Mouse (Mus musculus) liver, embryonic 12.5 days (tissue): Measurements from ENCODE around the gene Dnah10. TPM values are rescaled to one million over a fixed set of nuclear protein-coding genes. Genes with fewer than 3 reads are reported as not detected.

ENCODE experiments used
- ATAC-seq: fragments of 200-750 bp; cut with Nextera tagmentation; 2 replicates; pipeline ENCODE4 v1.8.0; 2017; ENCODE audit warnings: moderate number of reproducible peaks, mild to moderate bottlenecking, moderate library complexity
- H3K27ac ChIP-seq: fragments of 300-500 bp; sonication (generic); 2 replicates; pipeline ENCODE4 v1.5.1; 2016; ENCODE audit warnings: mild to moderate bottlenecking
- H3K27me3 ChIP-seq: fragments of 300-500 bp; sonication (generic); replicated peaks from 2 replicates; pipeline ENCODE4 v1.6.1; 2016; ENCODE audit warnings: mild to moderate bottlenecking, moderate library complexity
- H3K36me3 ChIP-seq: fragments of 300-500 bp; sonication (generic); 2 replicates; pipeline ENCODE4 v1.6.1; 2016; ENCODE audit warnings: mild to moderate bottlenecking, moderate library complexity
- H3K4me1 ChIP-seq: fragments of 300-500 bp; sonication (generic); 2 replicates; pipeline ENCODE4 v1.6.1; 2016
- H3K4me2 ChIP-seq: fragments of 300-500 bp; sonication (generic); 2 replicates; pipeline ENCODE4 v1.6.1; 2016; ENCODE audit warnings: mild to moderate bottlenecking, moderate library complexity
- H3K4me3 ChIP-seq: fragments of 300-500 bp; sonication (generic); 2 replicates; pipeline ENCODE4 v1.5.1; 2016; ENCODE audit warnings: mild to moderate bottlenecking, moderate library complexity
- H3K9ac ChIP-seq: fragments of 300-500 bp; sonication (generic); 2 replicates; pipeline ENCODE4 v1.6.1; 2016; ENCODE audit warnings: mild to moderate bottlenecking, moderate library complexity
- H3K9me3 ChIP-seq: fragments of 300-500 bp; sonication (generic); replicated peaks from 2 replicates; pipeline ENCODE4 v1.6.1; 2016; ENCODE audit warnings: mild to moderate bottlenecking, moderate library complexity
- WGBS: fragments of 180-500 bp; shearing (Covaris S2); methylation state at CpG from one replicate; pipeline ENCODE4 v1.1.7; 2016; ENCODE audit not compliant: insufficient replicate concordance; 5-methylcytosine and 5-hydroxymethylcytosine counted together
- polyA plus RNA-seq: library from polyadenylated mRNA; unstranded; fragments of >200 nt; fragmentation: Nextera tagmentation; extraction: Ambion mirVana; gene quantifications from 2 replicates; pipeline ENCODE4 v1.2.1, GENCODE M21; 2016

Gene Dnah10
- polyA plus RNA-seq, 1 experiment from 2014 or later = 0.01 TPM

DNA sequence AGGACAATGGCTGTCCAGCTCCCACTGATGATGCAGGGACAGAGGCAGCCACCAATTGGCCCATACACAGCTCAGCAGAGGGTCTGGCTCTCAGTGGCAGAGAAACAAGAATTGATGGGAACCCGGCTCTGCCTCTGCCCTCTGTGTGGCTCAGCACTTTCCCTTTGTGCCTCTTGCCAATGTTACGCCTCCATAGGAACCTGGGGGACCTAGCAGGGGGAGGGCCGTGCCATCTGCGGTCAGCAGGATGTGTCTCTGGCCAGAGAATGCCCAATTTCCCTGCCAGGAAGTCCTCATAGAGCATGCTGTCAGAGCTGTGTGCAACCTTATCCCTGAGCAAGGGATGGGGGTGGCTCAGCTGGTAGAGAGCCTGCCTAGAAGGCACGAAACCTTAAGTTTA is 89.9 kb downstream of the Dnah10 start:
- WGBS = 47% methylated on average over 5 of the region's 5 CpGs
- no peak overlapping the region for H3K9ac ChIP-seq
- no peaks in the 10 kb centered on the region for H3K36me3 ChIP-seq
- H3K4me3 ChIP-seq = no peak overlapping the region
- H3K27me3 ChIP-seq = peaks cover 5% of the 10 kb centered on the region; the same call in 1 of the 2 replicates
- no peaks in the 10 kb centered on the region for H3K9me3 ChIP-seq
- H3K4me2 ChIP-seq = no peak overlapping the region
- no peak for ATAC-seq
- H3K4me1 ChIP-seq = no peaks in the 10 kb centered on the region
- no peak overlapping the region for H3K27ac ChIP-seq

DNA sequence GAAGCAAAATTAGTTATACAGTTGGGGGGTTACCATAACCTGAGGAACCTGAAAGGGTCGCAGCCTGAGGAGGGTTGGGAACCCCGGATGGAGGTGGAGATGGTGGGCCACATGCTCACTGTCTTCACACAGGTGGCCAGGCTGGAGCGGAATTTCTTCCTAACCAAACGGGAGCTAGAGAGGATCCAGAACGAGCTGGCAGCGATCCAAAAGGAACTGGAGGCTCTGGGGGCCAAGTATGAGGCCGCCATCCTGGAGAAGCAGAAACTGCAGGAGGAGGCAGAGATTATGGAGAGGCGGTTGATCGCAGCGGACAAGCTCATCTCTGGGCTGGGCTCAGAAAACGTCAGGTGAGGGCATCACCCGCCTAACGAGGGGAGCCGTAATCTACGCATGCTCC is 92.2 kb downstream of the Dnah10 start:
- Histone ChIP-seq H3K36me3 (no peaks in the 10 kb centered on the region), H3K4me1 (no peaks in the 10 kb centered on the region), H3K4me3 (no peak overlapping the region), H3K4me2 (no peak overlapping the region), H3K9me3 (no peaks in the 10 kb centered on the region), H3K27ac (no peak overlapping the region), H3K27me3 (0 out of 2 replicates have a peak, but pooled peaks cover 5% of the 10 kb centered on the region), H3K9ac (no peak overlapping the region)
- ATAC-seq = no peak
- WGBS = 69% methylated on average over 15 of the region's 15 CpGs

DNA sequence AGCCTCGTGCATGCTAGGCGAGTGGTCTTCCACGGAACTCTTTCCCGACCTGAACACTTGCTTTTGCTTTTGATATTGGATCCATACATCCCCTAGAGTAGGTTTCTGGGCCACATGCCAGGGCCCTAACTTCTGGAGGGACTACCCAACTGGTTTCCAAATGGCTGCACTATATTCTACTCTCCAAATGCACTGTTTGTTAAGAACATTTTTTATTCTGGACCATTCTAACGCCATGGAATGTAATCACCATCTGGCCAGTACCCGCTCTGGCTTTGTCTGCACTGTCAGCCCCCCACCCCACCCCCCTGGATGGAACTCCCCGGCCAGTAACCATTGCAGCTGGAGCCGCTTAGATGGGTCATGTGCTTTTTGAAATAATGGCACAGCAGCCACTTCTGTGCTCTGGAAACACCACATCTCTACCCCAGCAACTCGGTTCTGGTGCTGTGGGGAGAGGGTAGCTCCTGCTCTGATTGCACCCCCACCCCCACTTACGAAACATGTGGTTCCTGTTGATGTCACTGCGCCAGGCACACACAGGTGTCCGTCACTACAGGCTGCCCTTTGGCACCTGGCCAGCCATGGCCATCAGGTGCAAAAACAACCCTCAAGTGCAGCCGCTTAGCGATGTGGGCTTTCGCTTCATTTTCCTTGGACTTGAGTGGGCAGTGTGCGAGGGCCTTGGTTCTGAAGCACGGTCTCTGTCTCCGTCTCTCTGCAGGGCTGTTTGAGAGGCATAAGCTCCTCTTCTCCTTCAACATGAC is 97.4 kb downstream of the Dnah10 start:
- no peak overlapping the region for H3K27ac ChIP-seq
- H3K4me3 ChIP-seq = no peak overlapping the region
- ATAC-seq = no peak
- WGBS = 71% methylated on average over 18 of the region's 18 CpGs
- no peaks in the 10 kb centered on the region for H3K4me1 ChIP-seq
- H3K9me3 ChIP-seq = no peaks in the 10 kb centered on the region
- 0 out of 2 replicates have a peak, but pooled peaks cover 7% of the 10 kb centered on the region for H3K27me3 ChIP-seq
- H3K9ac ChIP-seq = no peak overlapping the region
- no peak overlapping the region for H3K4me2 ChIP-seq
- H3K36me3 ChIP-seq = no peaks in the 10 kb centered on the region

DNA sequence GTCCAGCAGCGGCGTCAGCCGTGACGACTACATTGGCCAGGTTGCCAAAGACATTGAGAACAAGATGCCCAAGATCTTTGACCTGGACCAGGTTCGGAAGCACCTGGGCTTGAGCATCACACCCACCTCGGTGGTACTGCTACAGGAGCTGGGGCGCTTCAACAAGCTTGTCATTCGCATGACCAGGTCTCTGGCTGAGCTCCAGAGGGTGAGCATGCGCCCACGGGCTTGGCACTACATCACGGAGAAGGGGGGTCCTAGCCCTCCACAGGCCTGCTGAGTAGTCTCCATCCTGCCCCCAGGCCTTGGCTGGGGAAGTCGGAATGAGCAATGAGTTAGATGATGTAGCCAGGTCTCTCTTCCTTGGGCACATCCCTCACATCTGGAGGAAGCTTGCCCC is 105.4 kb downstream of the Dnah10 start:
- WGBS = 84% methylated on average over 12 of the region's 12 CpGs
- Histone ChIP-seq H3K27ac (no peak overlapping the region), H3K9ac (no peak overlapping the region), H3K4me1 (no peaks in the 10 kb centered on the region), H3K4me3 (no peak overlapping the region), H3K27me3 (no peaks in the 10 kb centered on the region), H3K4me2 (no peak overlapping the region), H3K36me3 (no peaks in the 10 kb centered on the region), H3K9me3 (no peaks in the 10 kb centered on the region)
- ATAC-seq = no peak

DNA sequence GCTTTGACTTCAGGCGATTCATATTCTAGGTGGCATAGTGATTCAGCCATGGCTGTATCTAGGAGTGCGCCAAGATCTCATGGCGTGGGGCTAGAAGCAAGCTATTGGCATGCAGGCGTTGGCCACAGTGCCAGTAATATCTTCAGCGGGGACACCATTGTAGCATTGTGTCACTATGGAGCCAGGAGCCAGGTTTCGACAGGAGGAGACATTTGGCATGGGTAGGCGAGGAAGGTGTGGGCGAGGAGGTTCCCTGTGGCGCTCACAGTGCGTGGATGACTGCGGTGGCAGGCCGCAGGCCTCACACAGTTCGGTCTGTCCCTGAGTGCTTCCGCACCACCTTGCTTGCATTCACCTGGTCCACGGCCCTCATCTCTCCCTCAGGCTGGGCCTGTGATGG is 110.3 kb downstream of the Dnah10 start:
- Histone ChIP-seq H3K4me3 (no peak overlapping the region), H3K4me1 (no peaks in the 10 kb centered on the region), H3K9ac (no peak overlapping the region), H3K9me3 (no peaks in the 10 kb centered on the region), H3K27ac (no peak overlapping the region), H3K36me3 (no peaks in the 10 kb centered on the region), H3K27me3 (no peaks in the 10 kb centered on the region), H3K4me2 (no peak overlapping the region)
- WGBS = 81% methylated on average over 15 of the region's 15 CpGs
- ATAC-seq = no peak

DNA sequence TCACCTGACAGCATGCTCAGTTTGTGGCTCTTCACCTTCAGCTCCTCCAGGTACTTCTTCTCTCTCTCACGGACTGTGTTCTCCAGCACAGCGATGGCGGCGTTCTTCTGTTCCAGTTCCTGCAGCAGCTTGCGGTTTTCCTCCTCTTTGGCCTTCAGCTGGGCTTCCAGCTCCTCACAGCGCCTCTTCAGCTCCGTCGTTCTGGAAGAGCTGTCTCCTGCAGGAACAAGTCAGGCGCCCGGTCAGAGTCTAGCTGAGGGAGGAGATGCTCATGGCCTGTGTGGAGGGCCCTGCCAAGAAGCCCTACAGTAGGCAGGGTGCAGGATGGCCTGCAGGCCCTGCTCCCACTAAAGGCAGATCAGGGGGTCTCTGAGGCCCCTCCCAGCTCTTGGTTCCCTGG is 111.2 kb downstream of the Dnah10 start:
- H3K27me3 ChIP-seq = no peaks in the 10 kb centered on the region
- no peak overlapping the region for H3K27ac ChIP-seq

DNA sequence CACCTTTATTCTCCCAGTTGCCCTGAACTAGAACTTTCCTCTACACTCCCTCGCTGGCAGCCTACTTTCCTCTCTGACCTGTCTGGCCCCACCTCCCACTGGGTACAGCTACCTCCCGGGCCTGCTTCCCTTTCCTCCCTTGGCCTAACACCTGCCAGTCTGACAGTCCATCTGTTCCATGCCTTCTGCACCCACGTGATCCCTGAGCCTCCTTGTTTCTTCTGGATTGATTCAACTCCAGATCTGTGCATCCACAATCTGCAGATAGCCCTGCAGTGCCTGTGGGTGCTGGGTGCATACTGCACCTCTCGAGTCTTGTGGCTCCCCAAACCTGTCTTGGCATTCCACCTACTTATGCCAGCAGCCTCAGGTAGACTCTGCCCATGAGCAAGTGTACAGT is 111.7 kb downstream of the Dnah10 start:
- WGBS = 47% methylated on average over 4 of the region's 4 CpGs
- no peak overlapping the region for H3K27ac ChIP-seq
- no peaks in the 10 kb centered on the region for H3K36me3 ChIP-seq
- H3K9me3 ChIP-seq = no peaks in the 10 kb centered on the region
- no peak overlapping the region for H3K4me2 ChIP-seq
- no peaks in the 10 kb centered on the region for H3K4me1 ChIP-seq
- H3K4me3 ChIP-seq = no peak overlapping the region
- no peaks in the 10 kb centered on the region for H3K27me3 ChIP-seq
- no peak for ATAC-seq
- H3K9ac ChIP-seq = no peak overlapping the region

More for the DNA sequence above, 111.2 kb downstream of the Dnah10 start:
- H3K36me3 ChIP-seq = no peaks in the 10 kb centered on the region
- H3K9me3 ChIP-seq = no peaks in the 10 kb centered on the region
- H3K4me1 ChIP-seq = no peaks in the 10 kb centered on the region
- H3K4me3 ChIP-seq = no peak overlapping the region
- ATAC-seq = no peak
- H3K9ac ChIP-seq = no peak overlapping the region
- no peak overlapping the region for H3K4me2 ChIP-seq
- WGBS = 81% methylated on average over 10 of the region's 10 CpGs

DNA sequence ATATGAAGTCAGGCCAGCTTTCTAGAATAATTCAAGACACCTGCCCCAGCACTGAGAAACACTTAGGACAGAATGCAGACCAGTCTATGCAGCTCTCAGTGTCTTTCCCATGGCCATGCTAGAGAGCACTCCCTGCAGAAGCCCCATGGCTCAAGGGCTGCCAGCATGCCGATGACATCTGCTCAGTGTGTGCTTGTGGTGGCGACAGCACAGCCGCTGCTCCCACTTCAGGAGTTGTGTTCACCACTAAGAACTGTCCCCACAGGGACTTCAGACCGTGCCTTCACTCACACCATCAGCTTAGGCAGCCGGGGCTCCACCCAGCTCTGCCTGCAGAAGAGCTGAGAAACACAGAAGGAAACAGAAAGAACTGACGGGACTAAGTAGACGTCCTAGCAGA is 115.3 kb downstream of the Dnah10 start:
- H3K36me3 ChIP-seq = no peaks in the 10 kb centered on the region
- no peaks in the 10 kb centered on the region for H3K27me3 ChIP-seq
- H3K9me3 ChIP-seq = no peaks in the 10 kb centered on the region
- no peak for ATAC-seq
- no peak overlapping the region for H3K9ac ChIP-seq
- 0 out of 2 replicates have a peak, but pooled peaks cover 2% of the 10 kb centered on the region for H3K4me1 ChIP-seq
- H3K4me2 ChIP-seq = no peak overlapping the region
- no peak overlapping the region for H3K4me3 ChIP-seq
- H3K27ac ChIP-seq = no peak overlapping the region
- WGBS = 62% methylated on average over 7 of the region's 7 CpGs

DNA sequence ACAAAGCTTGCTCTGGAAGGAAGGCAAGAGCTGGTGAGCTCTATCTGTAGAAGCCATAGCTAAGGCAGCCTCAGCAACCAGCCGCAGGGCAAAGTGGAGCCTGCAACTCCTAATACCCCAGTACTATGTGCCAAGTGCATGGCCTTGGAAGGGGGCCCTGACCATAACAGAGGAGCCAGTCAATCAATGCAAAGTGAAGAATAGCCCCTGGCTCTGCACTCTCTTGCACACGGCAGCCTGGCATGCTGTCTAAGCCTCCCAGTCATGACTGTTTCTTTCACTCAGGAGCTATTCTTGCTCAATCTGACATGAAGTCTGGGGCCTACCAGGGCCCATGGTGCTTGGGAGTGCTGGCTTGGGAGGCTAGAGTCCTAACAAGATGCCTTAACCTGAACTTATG is 115.8 kb downstream of the Dnah10 start:
- Histone ChIP-seq H3K4me3 (no peak overlapping the region), H3K9ac (no peak overlapping the region), H3K9me3 (no peaks in the 10 kb centered on the region), H3K27me3 (no peaks in the 10 kb centered on the region), H3K36me3 (no peaks in the 10 kb centered on the region), H3K4me2 (no peak overlapping the region), H3K27ac (no peak overlapping the region), H3K4me1 (0 out of 2 replicates have a peak, but pooled peaks cover 3% of the 10 kb centered on the region)
- no peak for ATAC-seq
- 71% methylated on average over 2 of the region's 2 CpGs for WGBS

DNA sequence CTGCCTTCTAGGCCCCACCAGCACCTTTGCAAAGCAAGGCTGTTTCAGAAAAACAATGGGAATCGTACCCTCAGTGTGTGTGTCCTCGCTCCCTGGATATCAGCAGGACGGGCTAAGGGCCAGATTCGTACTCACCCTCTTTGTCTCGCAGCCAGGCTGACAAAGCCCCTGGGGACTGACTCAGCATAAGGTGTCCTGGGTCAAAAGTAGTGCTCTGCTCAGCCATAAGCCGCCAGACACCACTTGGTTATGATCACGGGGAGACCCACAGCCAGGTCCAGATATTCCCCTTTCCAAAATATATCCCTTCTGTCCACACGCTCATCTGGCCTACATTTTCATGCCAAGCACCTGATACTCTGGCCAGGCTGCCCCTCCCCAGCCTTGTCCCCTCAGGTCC is 118.5 kb downstream of the Dnah10 start:
- ATAC-seq = no peak
- H3K36me3 ChIP-seq = no peaks in the 10 kb centered on the region
- H3K4me1 ChIP-seq = 0 out of 2 replicates have a peak, but pooled peaks cover 3% of the 10 kb centered on the region
- no peak overlapping the region for H3K27ac ChIP-seq
- 58% methylated on average over 8 of the region's 8 CpGs for WGBS
- H3K4me3 ChIP-seq = no peak overlapping the region
- H3K4me2 ChIP-seq = no peak overlapping the region
- no peak overlapping the region for H3K9ac ChIP-seq
- H3K9me3 ChIP-seq = no peaks in the 10 kb centered on the region
- H3K27me3 ChIP-seq = no peaks in the 10 kb centered on the region

DNA sequence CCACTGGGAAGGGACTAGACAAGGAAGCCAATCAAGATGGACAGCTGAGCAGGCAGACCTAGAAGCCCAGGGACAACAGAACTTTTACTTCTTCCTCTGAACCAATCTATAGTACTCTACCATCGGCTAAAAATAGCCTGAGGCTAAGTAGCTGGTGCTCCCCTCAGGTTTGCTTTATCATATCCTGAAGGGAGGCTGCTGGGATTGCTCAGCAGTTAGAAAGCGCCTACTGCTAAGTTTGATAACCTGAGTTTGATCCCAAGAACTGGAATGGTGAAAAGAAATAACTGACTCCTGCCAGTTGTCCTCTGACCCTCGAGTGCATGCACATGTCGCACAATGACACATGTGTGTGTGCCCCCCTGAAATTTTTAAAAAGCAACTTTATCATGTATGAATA is 120.0 kb downstream of the Dnah10 start:
- no peak for ATAC-seq
- WGBS = 16% methylated on average over 4 of the region's 4 CpGs
- Histone ChIP-seq H3K4me2 (no peak overlapping the region), H3K27me3 (no peaks in the 10 kb centered on the region), H3K36me3 (no peaks in the 10 kb centered on the region), H3K4me1 (0 out of 2 replicates have a peak, but pooled peaks cover 3% of the 10 kb centered on the region), H3K9me3 (no peaks in the 10 kb centered on the region), H3K4me3 (no peak overlapping the region), H3K27ac (no peak overlapping the region), H3K9ac (no peak overlapping the region)

DNA sequence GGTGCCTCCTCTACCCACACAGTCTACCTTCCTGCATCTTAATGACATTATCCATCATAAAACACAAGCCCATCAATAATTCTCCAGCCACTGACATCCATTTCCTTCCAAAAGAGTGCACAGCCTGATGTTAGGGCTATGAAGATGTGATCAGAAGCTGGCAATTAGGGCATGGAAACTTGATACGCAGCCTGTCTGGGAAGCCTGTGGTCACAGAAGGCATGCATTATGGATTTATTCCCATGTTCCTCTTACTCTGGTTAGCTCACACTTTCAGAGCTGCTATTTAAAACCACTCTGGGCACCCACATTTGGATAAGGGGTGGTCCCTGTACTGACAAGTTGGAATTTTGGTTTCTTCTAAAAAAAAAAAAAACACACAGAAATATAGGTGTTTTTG is 122.1 kb downstream of the Dnah10 start:
- Histone ChIP-seq H3K27ac (no peak overlapping the region), H3K9ac (no peak overlapping the region), H3K27me3 (peaks cover 8% of the 10 kb centered on the region; the same call in 1 of the 2 replicates), H3K9me3 (no peaks in the 10 kb centered on the region), H3K36me3 (no peaks in the 10 kb centered on the region), H3K4me3 (no peak overlapping the region), H3K4me2 (no peak overlapping the region), H3K4me1 (0 out of 2 replicates have a peak, but pooled peaks cover 3% of the 10 kb centered on the region)
- no peak for ATAC-seq
- WGBS = 74% methylated on average over 1 of the region's 1 CpGs
